Mouse (Mus musculus): Measurements from ENCODE around the gene Nsmce4a. TPM values are rescaled to one million over a fixed set of nuclear protein-coding genes. Genes with fewer than 3 reads are reported as not detected.

Gene Nsmce4a
- 23.4 and 51.3 TPM in 2 replicates for polyA plus RNA-seq (2012; rRNA removed; ENCODE audit: low replicate concordance)

GRCm38 (mm10) chr7:130572821-130573220 lies at the start of gene Nsmce4a:
Gene Nsmce4a, minus strand, starts transcription at chr7:130573118.

GRCm38 (mm10) chr7:130577388-130578003 lies 4.6 kb upstream of the Nsmce4a start, which contains the start of gene Tacc2:
Gene Tacc2, plus strand, starts transcription at chr7:130577438.

GRCm38 (mm10) chr7:130520049-130520425 lies 52.9 kb downstream of the Nsmce4a start, which contains the start of gene Ate1:
Gene Ate1, minus strand, starts transcription at chr7:130520369.

Other genes starting within 250 kb of the Nsmce4a start
- 10.8 and 13.4 TPM in 2 replicates for gene Ate1, start 52.7 kb downstream of the Nsmce4a start, polyA plus RNA-seq (2012; rRNA removed; ENCODE audit: low replicate concordance)
- gene Tacc2, start 4.3 kb upstream of the Nsmce4a start, polyA plus RNA-seq (2012; rRNA removed; ENCODE audit: low replicate concordance): 41.5 and 58.7 TPM in 2 replicates
- gene Btbd16, start 201.0 kb upstream of the Nsmce4a start, polyA plus RNA-seq (2012; rRNA removed; ENCODE audit: low replicate concordance): not detected in 2 replicates

Data from subcutaneous adipose tissue, adult 2 months (tissue).